Mouse (Mus musculus) CH12.LX (cell line): ENCODE measurements at regions not wholly inside any gene's neighbourhood (a gene's known extent, or its start where the extent isn't known, plus 50 kb on each side); places are given as distances from the start of the nearest gene placed in this dataset.

Experiments
- DNase-seq: peaks from one replicate; pipeline ENCODE4 v3.0.0-alpha.2; 2013; ENCODE audit errors: extremely low read depth
- H3K27ac ChIP-seq: 2 replicates; pipeline ENCODE4 v1.5.1; 2012; ENCODE audit warnings: low read depth, mild to moderate bottlenecking, control low read depth, moderate library complexity; ENCODE audit not compliant: insufficient read depth
- H3K27me3 ChIP-seq: replicated peaks from 2 replicates; pipeline ENCODE3; 2012; ENCODE audit warnings: inconsistent platforms
- H3K36me3 ChIP-seq, 2 experiments: replicated peaks in 1 of 2; 2 replicates each; pipeline versions ENCODE3 to v1.6.1; 2012; ENCODE audit warnings: inconsistent platforms in 1 of 2, low read length in 1 of 2, mild to moderate bottlenecking in 1 of 2, mixed read lengths in 1 of 2, moderate library complexity in 1 of 2; ENCODE audit not compliant: control insufficient read depth in 1 of 2, insufficient read depth in 1 of 2
- H3K4me1 ChIP-seq, 2 experiments: 2 replicates each; pipeline ENCODE4 v1.6.1; 2012; ENCODE audit warnings: inconsistent platforms in 1 of 2, moderate library complexity in 1 of 2; ENCODE audit not compliant: insufficient read depth in 2 of 2, control insufficient read depth in 1 of 2
- H3K4me2 ChIP-seq: 2 replicates; pipeline ENCODE4 v1.6.1; 2012; ENCODE audit warnings: low read depth, mild to moderate bottlenecking, control low read depth; ENCODE audit not compliant: poor library complexity, insufficient read depth, severe bottlenecking
- H3K4me3 ChIP-seq, 3 experiments: fragments of 150-350 bp in 1 of 3; sonication (generic) in 1 of 3; replicated peaks in 1 of 3; 2 replicates each; pipeline versions ENCODE3 to v1.5.1; 2011 to 2012; ENCODE audit warnings: low read depth in 2 of 3, low read length in 2 of 3, mild to moderate bottlenecking in 2 of 3, moderate library complexity in 2 of 3, control low read depth in 1 of 3, improper control_type of control experiment in 1 of 3, inconsistent platforms in 1 of 3, mixed read lengths in 1 of 3; ENCODE audit not compliant: poor library complexity in 1 of 3
- H3K79me2 ChIP-seq: replicated peaks from 2 replicates; pipeline ENCODE4 v1.6.1; 2012; ENCODE audit warnings: mild to moderate bottlenecking, moderate library complexity; ENCODE audit not compliant: control insufficient read depth, poor library complexity, insufficient read depth, severe bottlenecking; ENCODE audit errors: extremely low read depth
- H3K9ac ChIP-seq: 2 replicates; pipeline ENCODE4 v1.6.1; 2012; ENCODE audit warnings: low read depth, mild to moderate bottlenecking, control low read depth, moderate library complexity; ENCODE audit not compliant: insufficient read depth
- H3K9me3 ChIP-seq: replicated peaks from 2 replicates; pipeline ENCODE3; 2012; ENCODE audit warnings: low read length, inconsistent platforms, mixed read lengths
- CHD1 ChIP-seq: IDR thresholded peaks from 2 replicates; pipeline ENCODE4 v1.6.1; 2012; ENCODE audit warnings: low read depth, low read length, improper control_type of control experiment, inconsistent platforms
- CHD2 ChIP-seq: IDR thresholded peaks from 2 replicates; pipeline ENCODE4 v1.6.1; 2011; ENCODE audit warnings: low read length, improper control_type of control experiment
- CTCF ChIP-seq, 2 experiments: IDR thresholded peaks in 1 of 2; conservative IDR thresholded peaks in 1 of 2; 2 replicates each; pipeline ENCODE4 v1.5.1; 2011 to 2012; ENCODE audit warnings: low read depth in 2 of 2, low read length in 2 of 2, improper control_type of control experiment in 1 of 2, inconsistent platforms in 1 of 2, mild to moderate bottlenecking in 1 of 2, moderate library complexity in 1 of 2
- E2F4 ChIP-seq: IDR thresholded peaks from 2 replicates; pipeline ENCODE4 v1.6.1; 2011; ENCODE audit warnings: low read depth, low read length, improper control_type of control experiment; ENCODE audit not compliant: insufficient replicate concordance
- ELF1 ChIP-seq: IDR thresholded peaks from 2 replicates; pipeline ENCODE4 v1.6.1; 2014; ENCODE audit warnings: low read depth, mild to moderate bottlenecking, inconsistent platforms, low read length, improper control_type of control experiment
- EP300 ChIP-seq: IDR thresholded peaks from 2 replicates; pipeline ENCODE4 v1.6.1; 2011; ENCODE audit warnings: low read length, improper control_type of control experiment
- JUN ChIP-seq: IDR thresholded peaks from 2 replicates; pipeline ENCODE4 v1.6.1; 2011; ENCODE audit warnings: low read depth, mild to moderate bottlenecking, low read length, improper control_type of control experiment, moderate library complexity; ENCODE audit not compliant: insufficient read depth
- JUND ChIP-seq: conservative IDR thresholded peaks from 2 replicates; pipeline ENCODE4 v1.6.1; 2011; ENCODE audit warnings: low read depth, low read length, improper control_type of control experiment
- KAT2A ChIP-seq: IDR thresholded peaks from 2 replicates; pipeline ENCODE4 v1.6.1; 2012; ENCODE audit warnings: low read length, improper control_type of control experiment, inconsistent platforms; ENCODE audit not compliant: insufficient replicate concordance
- MAFK ChIP-seq: IDR thresholded peaks from 2 replicates; pipeline ENCODE4 v1.6.1; 2011; ENCODE audit warnings: low read length, improper control_type of control experiment; ENCODE audit not compliant: insufficient replicate concordance
- MAX ChIP-seq: IDR thresholded peaks from 2 replicates; pipeline ENCODE4 v1.6.1; 2011; ENCODE audit warnings: low read length, improper control_type of control experiment
- MAZ ChIP-seq: IDR thresholded peaks from 2 replicates; pipeline ENCODE4 v1.6.1; 2012; ENCODE audit warnings: low read depth, mild to moderate bottlenecking, inconsistent platforms, low read length, improper control_type of control experiment, moderate library complexity
- MEF2A ChIP-seq: IDR thresholded peaks from 2 replicates; pipeline ENCODE4 v1.6.1; 2014; ENCODE audit warnings: low read depth, mild to moderate bottlenecking, inconsistent platforms, low read length, improper control_type of control experiment, borderline replicate concordance
- MXI1 ChIP-seq: IDR thresholded peaks from 2 replicates; pipeline ENCODE4 v1.6.1; 2011; ENCODE audit warnings: mild to moderate bottlenecking, low read depth, low read length, improper control_type of control experiment
- MYC ChIP-seq: IDR thresholded peaks from 2 replicates; pipeline ENCODE4 v1.6.1; 2011; ENCODE audit warnings: low read depth, mild to moderate bottlenecking, improper control_type of control experiment, low read length
- NRF1 ChIP-seq: IDR thresholded peaks from 2 replicates; pipeline ENCODE4 v1.6.1; 2014; ENCODE audit warnings: low read depth, mild to moderate bottlenecking, inconsistent platforms, low read length, improper control_type of control experiment, moderate library complexity
- PAX5 ChIP-seq: IDR thresholded peaks from 2 replicates; pipeline ENCODE4 v1.6.1; 2012; ENCODE audit warnings: low read length, inconsistent platforms, mixed read lengths
- POLR2A ChIP-seq: IDR thresholded peaks from 2 replicates; pipeline ENCODE4 v1.6.1; 2011; ENCODE audit warnings: low read depth, mild to moderate bottlenecking, improper control_type of control experiment, low read length
- POLR2AphosphoS2 ChIP-seq: IDR thresholded peaks from 2 replicates; pipeline ENCODE4 v1.6.1; 2011; ENCODE audit warnings: low read depth, low read length, improper control_type of control experiment
- RAD21 ChIP-seq: IDR thresholded peaks from 2 replicates; pipeline ENCODE4 v1.6.1; 2011; ENCODE audit warnings: low read depth, mild to moderate bottlenecking, low read length, improper control_type of control experiment, moderate library complexity
- RCOR1 ChIP-seq: conservative IDR thresholded peaks from 2 replicates; pipeline ENCODE4 v1.6.1; 2012; ENCODE audit warnings: low read depth, mild to moderate bottlenecking, inconsistent platforms, low read length, improper control_type of control experiment
- SMC3 ChIP-seq: IDR thresholded peaks from 2 replicates; pipeline ENCODE4 v1.6.1; 2011; ENCODE audit warnings: low read depth, low read length, improper control_type of control experiment
- TCF12 ChIP-seq: IDR thresholded peaks from 2 replicates; pipeline ENCODE4 v1.6.1; 2014; ENCODE audit warnings: low read depth, mild to moderate bottlenecking, inconsistent platforms, low read length, improper control_type of control experiment
- USF2 ChIP-seq: conservative IDR thresholded peaks from 2 replicates; pipeline ENCODE4 v1.6.1; 2011; ENCODE audit warnings: low read depth, low read length, improper control_type of control experiment
- ZC3H11A ChIP-seq: IDR thresholded peaks from 2 replicates; pipeline ENCODE4 v1.6.1; 2012; ENCODE audit warnings: low read depth, mild to moderate bottlenecking, inconsistent platforms, low read length, improper control_type of control experiment
- ZKSCAN1 ChIP-seq: IDR thresholded peaks from 2 replicates; pipeline ENCODE4 v1.6.1; 2012; ENCODE audit warnings: low read depth, inconsistent platforms, low read length, improper control_type of control experiment, borderline replicate concordance
- ZMIZ1 ChIP-seq: IDR thresholded peaks from 2 replicates; pipeline ENCODE4 v1.6.1; 2012; ENCODE audit warnings: low read depth, mild to moderate bottlenecking, inconsistent platforms, low read length, improper control_type of control experiment
- dilution Hi-C: fragments of 300-500 bp; cut with MboI; formaldehyde crosslinking; loops from 2 replicates; pipeline ENCODE4 v1.14.3; 2020; ENCODE audit warnings: low sequenced_read_pairs; ENCODE audit not compliant: extremely low pct_unique_long_range_greater_than_20kb, extremely low pct_ligation_motif_present
- in situ Hi-C: fragments of 300-500 bp; cut with MboI; formaldehyde crosslinking; loops from 3 replicates; pipeline ENCODE4 v1.14.3; 2019; ENCODE audit warnings: low sequenced_read_pairs, low pct_ligation_motif_present, low pct_unique_long_range_greater_than_20kb, mixed read lengths

DNA sequence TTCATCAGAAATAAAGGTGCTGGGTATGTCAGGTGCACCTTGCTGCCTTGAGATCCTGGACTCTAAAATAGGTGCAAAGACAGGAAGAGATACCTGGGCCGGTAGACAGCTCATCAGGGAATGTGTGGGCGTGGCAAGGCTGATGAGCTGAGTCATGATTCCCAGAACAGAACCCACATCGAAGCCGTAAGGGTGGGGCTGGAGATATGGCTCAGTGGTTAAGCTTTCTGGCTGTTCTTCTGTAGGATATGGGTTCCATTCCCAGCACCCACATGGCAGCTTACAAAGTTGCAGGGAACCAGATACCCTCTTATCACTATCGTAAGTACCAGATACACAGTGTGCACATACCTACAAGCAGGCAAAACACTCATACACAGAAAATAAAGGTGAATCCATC, 219.6 kb downstream of the Lpin1 start:
- Histone ChIP-seq H3K4me1 (peaks cover 12 to 32% of the 10 kb centered on the region in 2 experiments), H3K4me3 (no peak overlapping the region), H3K27ac (no peak overlapping the region), H3K79me2 (no peaks in the 10 kb centered on the region), H3K4me2 (no peak overlapping the region), H3K36me3 (no peaks in the 10 kb centered on the region), H3K9ac (no peak overlapping the region), H3K9me3 (no peaks in the 10 kb centered on the region), H3K27me3 (no peaks in the 10 kb centered on the region)
- dilution Hi-C loops = no loop called here
- TF ChIP-seq RAD21 (no peak), NRF1 (no peak), USF2 (no peak), ZKSCAN1 (no peak), MXI1 (no peak), POLR2AphosphoS2 (no peak)
- DNase-seq = no peak
- in situ Hi-C loops = loop anchor here (25.0 kb wide), 1 partner anchor 804 kb away; no protein-coding TSS in a partner anchor

DNA sequence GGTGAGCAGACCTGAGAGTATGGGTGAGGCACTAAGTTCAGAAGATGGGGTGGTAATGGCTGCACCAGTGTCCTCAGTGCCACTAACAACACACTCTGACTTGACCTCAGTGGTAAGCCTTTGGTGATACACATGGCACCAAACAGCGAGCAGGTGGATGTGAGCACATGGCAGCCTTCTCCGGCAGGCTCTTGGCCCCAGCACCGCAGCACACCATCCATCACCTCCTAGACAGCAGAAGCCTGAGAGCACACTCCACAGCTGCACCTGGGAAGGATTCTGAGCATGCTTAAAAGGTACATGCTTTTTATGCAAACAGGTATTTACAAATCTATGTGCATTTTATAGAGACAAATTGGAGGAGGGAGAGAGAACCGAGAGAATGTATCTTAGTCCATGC, 223.7 kb downstream of the Lpin1 start:
- dilution Hi-C loops = no loop called here
- no peak for TF ChIP-seq JUN
- TF ChIP-seq MAX = peak; percentile 51; the same call in 1 of the 2 replicates
- 0 out of 2 replicates have a peak, but pooled peaks have one; percentile 6 for TF ChIP-seq TCF12
- TF ChIP-seq POLR2AphosphoS2 = no peak
- TF ChIP-seq MYC = peak; percentile 35; the same call in 1 of the 2 replicates
- no peak for TF ChIP-seq JUND

DNA sequence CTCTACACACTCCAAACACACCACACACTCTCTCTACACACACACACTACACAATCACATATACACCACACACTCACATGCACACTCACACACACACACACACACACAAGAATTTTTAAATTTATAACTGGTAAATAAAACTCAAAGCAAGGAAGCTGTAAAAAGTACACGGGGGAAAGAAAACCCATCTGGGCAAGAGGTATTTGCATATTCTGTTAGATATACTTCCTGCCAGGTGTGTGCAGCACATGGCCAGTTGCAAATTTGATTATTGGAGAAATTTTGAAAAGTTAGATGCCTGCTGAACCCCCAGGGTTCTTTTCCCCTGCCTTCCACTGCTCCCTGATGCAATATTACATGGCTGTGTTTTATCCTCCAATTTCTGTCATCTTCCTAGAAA, 226.4 kb downstream of the Lpin1 start:
- Histone ChIP-seq H3K9ac (no peak overlapping the region), H3K4me1 (peaks cover 21 to 74% of the 10 kb centered on the region in 2 experiments), H3K27ac (peak overlapping the region; percentile 97), H3K27me3 (no peaks in the 10 kb centered on the region), H3K79me2 (no peaks in the 10 kb centered on the region), H3K4me3 (peak overlapping the region in 1 of 3 experiments; percentile 31), H3K9me3 (no peaks in the 10 kb centered on the region), H3K36me3 (no peaks in the 10 kb centered on the region), H3K4me2 (peak overlapping the region; percentile 14)
- dilution Hi-C loops = no loop called here
- in situ Hi-C loops = loop anchor here (10.0 to 25.0 kb wide), 2 partner anchors 570 to 797 kb away; partner anchors contain the start of gene Trib2
- peak; percentile 70 for DNase-seq
- no peak for TF ChIP-seq CHD2
- TF ChIP-seq MAFK = no peak
- TF ChIP-seq PAX5 = no peak
- no peak for TF ChIP-seq POLR2A
- TF ChIP-seq EP300 = peak; percentile 92
- no peak for TF ChIP-seq SMC3
- TF ChIP-seq E2F4 = no peak
- TF ChIP-seq MAX = peak; percentile 77
- TF ChIP-seq ZMIZ1 = no peak
- no peak for TF ChIP-seq KAT2A
- TF ChIP-seq ELF1 = no peak; the same call in 1 of the 2 replicates
- TF ChIP-seq CHD1 = no peak
- TF ChIP-seq MEF2A = peak; percentile 67
- TF ChIP-seq JUN = no peak
- no peak for TF ChIP-seq RCOR1
- TF ChIP-seq POLR2AphosphoS2 = no peak
- no peak for TF ChIP-seq ZC3H11A
- no peak for TF ChIP-seq CTCF (conservative IDR thresholded peaks at IDR 0.05 in 1 of 2, IDR thresholded peaks at IDR 0.05 in 1 of 2; ENCODE audit: low read depth in 2 of 2, low read length in 2 of 2)
- no peak for TF ChIP-seq ZKSCAN1
- no peak for TF ChIP-seq MAZ

More for the DNA sequence above, 223.7 kb downstream of the Lpin1 start:
- H3K4me1 ChIP-seq = peaks cover 20 to 68% of the 10 kb centered on the region in 2 experiments
- no peak overlapping the region for H3K4me2 ChIP-seq
- no peaks in the 10 kb centered on the region for H3K27me3 ChIP-seq
- no peak overlapping the region for H3K9ac ChIP-seq
- no peaks in the 10 kb centered on the region for H3K9me3 ChIP-seq
- in situ Hi-C loops = loop anchor here (10.0 to 25.0 kb wide), 2 partner anchors 572 to 800 kb away; partner anchors contain the start of gene Trib2
- H3K27ac ChIP-seq = no peak overlapping the region
- H3K79me2 ChIP-seq = no peaks in the 10 kb centered on the region
- peak overlapping the region in 1 of 3 experiments; percentile 3 for H3K4me3 ChIP-seq
- H3K36me3 ChIP-seq = no peaks in the 10 kb centered on the region
- no peak for DNase-seq
